Mouse (Mus musculus) midbrain, embryonic 11.5 days (tissue): Measurements from ENCODE around the gene Itpka. TPM values are rescaled to one million over a fixed set of nuclear protein-coding genes. Genes with fewer than 3 reads are reported as not detected.

Source experiments
- ATAC-seq: fragments of 200-750 bp; cut with Nextera tagmentation; 2 replicates; pipeline ENCODE4 v1.8.0; 2017; ENCODE audit warnings: moderate TSS enrichment, moderate library complexity; ENCODE audit not compliant: low FRiP score
- DNase-seq: peaks from one replicate; pipeline ENCODE4 v3.0.0; 2015; ENCODE audit warnings: low spot score; ENCODE audit errors: missing footprints
- H3K27ac ChIP-seq: fragments of 300-500 bp; sonication (generic); 2 replicates; pipeline ENCODE4 v1.5.1; 2014; ENCODE audit warnings: low read depth, low read length
- H3K27me3 ChIP-seq: fragments of 300-500 bp; sonication (generic); 2 replicates; pipeline ENCODE4 v1.6.1; 2014; ENCODE audit warnings: mild to moderate bottlenecking, low read length, moderate library complexity, mixed read lengths; ENCODE audit not compliant: control insufficient read depth, insufficient read depth
- H3K36me3 ChIP-seq: fragments of 300-500 bp; sonication (generic); 2 replicates; pipeline ENCODE4 v1.6.1; 2014; ENCODE audit warnings: mild to moderate bottlenecking, low read length, moderate library complexity, mixed read lengths; ENCODE audit not compliant: control insufficient read depth, insufficient read depth
- H3K4me1 ChIP-seq: fragments of 300-500 bp; sonication (generic); 2 replicates; pipeline ENCODE4 v1.6.1; 2014; ENCODE audit warnings: low read length; ENCODE audit not compliant: control insufficient read depth, insufficient read depth
- H3K4me2 ChIP-seq: fragments of 300-500 bp; sonication (generic); 2 replicates; pipeline ENCODE4 v1.6.1; 2014; ENCODE audit warnings: mild to moderate bottlenecking, moderate library complexity
- H3K4me3 ChIP-seq: fragments of 300-500 bp; sonication (generic); 2 replicates; pipeline ENCODE4 v1.5.1; 2014; ENCODE audit warnings: low read depth, low read length
- H3K9ac ChIP-seq: fragments of 300-500 bp; sonication (generic); 2 replicates; pipeline ENCODE4 v1.6.1; 2014; ENCODE audit warnings: low read length
- H3K9me3 ChIP-seq: fragments of 300-500 bp; sonication (generic); 2 replicates; pipeline ENCODE4 v1.6.1; 2016; ENCODE audit warnings: low read length; ENCODE audit not compliant: control insufficient read depth
- WGBS: fragments of 180-500 bp; shearing (Covaris S2); extraction: QIAGEN DNeasy Blood & Tissue Kit; methylation state at CpG from one replicate; pipeline ENCODE4 v1.1.7; 2014; 5-methylcytosine and 5-hydroxymethylcytosine counted together
- polyA plus RNA-seq: library from polyadenylated mRNA; unstranded; fragments of >200 nt; fragmentation: Nextera tagmentation; extraction: Ambion mirVana; gene quantifications from 2 replicates; pipeline ENCODE4 v1.2.1, GENCODE M21; 2014

Gene Itpka
- polyA plus RNA-seq, 1 experiment from 2014 or later: 1.4 TPM

GRCm38 (mm10) chr2:119762276-119762675 lies 20.1 kb downstream of the Itpka start:
- peaks cover 32% of the 10 kb centered on the region for H3K27me3 ChIP-seq
- no peak for ATAC-seq
- no peak overlapping the region for H3K4me3 ChIP-seq
- 82% methylated on average over 1 of the region's 1 CpGs for WGBS
- no peak overlapping the region for H3K9ac ChIP-seq
- H3K36me3 ChIP-seq: peaks cover 8% of the 10 kb centered on the region; the same call in 1 of the 2 replicates
- H3K9me3 ChIP-seq: no peaks in the 10 kb centered on the region
- peaks cover 11% of the 10 kb centered on the region for H3K4me1 ChIP-seq
- H3K27ac ChIP-seq: no peak overlapping the region
- no peak overlapping the region for H3K4me2 ChIP-seq
- no peak for DNase-seq

- no peak overlapping the region for H3K9ac ChIP-seq
- peaks cover 15% of the 10 kb centered on the region for H3K27me3 ChIP-seq
- no peak for ATAC-seq
- H3K36me3 ChIP-seq: peaks cover 13% of the 10 kb centered on the region
- H3K4me3 ChIP-seq: no peak overlapping the region
- H3K27ac ChIP-seq: no peak overlapping the region
- 81% methylated on average over 4 of the region's 4 CpGs for WGBS
- H3K9me3 ChIP-seq: no peaks in the 10 kb centered on the region
- H3K4me1 ChIP-seq: 0 out of 2 replicates have a peak, but pooled peaks cover under 1% of the 10 kb centered on the region
- H3K4me2 ChIP-seq: no peak overlapping the region
- DNase-seq: no peak
Measured at GRCm38 (mm10) chr2:119763924-119764323, 21.8 kb downstream of the Itpka start.

GRCm38 (mm10) chr2:119767246-119767645 lies 25.1 kb downstream of the Itpka start:
- Histone ChIP-seq H3K9me3 (no peaks in the 10 kb centered on the region), H3K4me3 (no peak overlapping the region), H3K27me3 (no peaks in the 10 kb centered on the region), H3K27ac (no peak overlapping the region), H3K9ac (no peak overlapping the region), H3K4me1 (no peaks in the 10 kb centered on the region), H3K36me3 (peaks cover 23% of the 10 kb centered on the region), H3K4me2 (no peak overlapping the region)
- DNase-seq: no peak
- no peak for ATAC-seq
- WGBS: 93% methylated on average over 6 of the region's 6 CpGs

GRCm38 (mm10) chr2:119787206-119787883 lies 45.2 kb downstream of the Itpka start, which contains the start of gene Rpap1:
Gene Rpap1, minus strand, starts transcription at chr2:119787537.
- peak within 1 kb of the TSS; percentile 76 for H3K4me2 ChIP-seq
- peak within 1 kb of the TSS; percentile 68 for H3K4me3 ChIP-seq
- H3K4me1 ChIP-seq: peaks cover 8% of the 10 kb centered on the region
- ATAC-seq (peak; percentile 96), DNase-seq (peak; percentile 98)
- H3K9me3 ChIP-seq: no peaks in the 10 kb centered on the region
- under 1% methylated on average over 44 of the region's 44 CpGs for WGBS
- H3K27ac ChIP-seq: peak within 1 kb of the TSS; percentile 64
- peaks cover under 1% of the 10 kb centered on the region; the same call in 1 of the 2 replicates for H3K36me3 ChIP-seq
- H3K27me3 ChIP-seq: no peaks in the 10 kb centered on the region
- peak within 1 kb of the TSS; percentile 80 for H3K9ac ChIP-seq

- Histone ChIP-seq H3K4me1 (peaks cover 8% of the 10 kb centered on the region), H3K27me3 (no peaks in the 10 kb centered on the region), H3K9ac (no peak overlapping the region), H3K27ac (no peak overlapping the region), H3K36me3 (no peaks in the 10 kb centered on the region), H3K4me3 (no peak overlapping the region), H3K9me3 (no peaks in the 10 kb centered on the region), H3K4me2 (no peak overlapping the region)
- ATAC-seq: no peak
- 91% methylated on average over 2 of the region's 2 CpGs for WGBS
- no peak for DNase-seq
Measured at GRCm38 (mm10) chr2:119789996-119790395, 47.9 kb downstream of the Itpka start.

GRCm38 (mm10) chr2:119797279-119797783 lies 55.2 kb downstream of the Itpka start, which contains the start of gene Tyro3:
Gene Tyro3, plus strand, starts transcription at chr2:119797733.
- no peaks in the 10 kb centered on the region for H3K36me3 ChIP-seq
- 72% methylated on average over 5 of the region's 5 CpGs for WGBS
- ATAC-seq (no peak), DNase-seq (no peak)
- H3K4me1 ChIP-seq: peaks cover 13% of the 10 kb centered on the region
- H3K27me3 ChIP-seq: peaks cover 6% of the 10 kb centered on the region; the same call in 1 of the 2 replicates
- no peak within 1 kb of the TSS for H3K9ac ChIP-seq
- H3K4me2 ChIP-seq: no peak within 1 kb of the TSS
- H3K4me3 ChIP-seq: no peak within 1 kb of the TSS
- H3K27ac ChIP-seq: no peak within 1 kb of the TSS
- H3K9me3 ChIP-seq: no peaks in the 10 kb centered on the region

- H3K9ac ChIP-seq: no peak overlapping the region
- no peaks in the 10 kb centered on the region for H3K9me3 ChIP-seq
- peaks cover 6% of the 10 kb centered on the region; the same call in 1 of the 2 replicates for H3K27me3 ChIP-seq
- ATAC-seq (no peak), DNase-seq (peak; percentile 94)
- H3K4me3 ChIP-seq: no peak overlapping the region
- no peaks in the 10 kb centered on the region for H3K36me3 ChIP-seq
- no peak overlapping the region for H3K27ac ChIP-seq
- no peak overlapping the region for H3K4me2 ChIP-seq
- 13% methylated on average over 13 of the region's 13 CpGs for WGBS
- H3K4me1 ChIP-seq: peaks cover 24% of the 10 kb centered on the region
Measured at GRCm38 (mm10) chr2:119798246-119798927, 56.2 kb downstream of the Itpka start.

- Histone ChIP-seq H3K27me3 (peaks cover 6% of the 10 kb centered on the region; the same call in 1 of the 2 replicates), H3K36me3 (no peaks in the 10 kb centered on the region), H3K27ac (no peak overlapping the region; the same call in 1 of the 2 replicates), H3K9ac (peak overlapping the region; percentile 97), H3K9me3 (no peaks in the 10 kb centered on the region), H3K4me3 (peak overlapping the region; percentile 88), H3K4me1 (peaks cover 33% of the 10 kb centered on the region), H3K4me2 (peak overlapping the region; percentile 98)
- DNase-seq (peak; percentile 96), ATAC-seq (peak; percentile 69)
- WGBS: under 1% methylated on average over 48 of the region's 89 CpGs
Measured at GRCm38 (mm10) chr2:119799181-119799960, 57.2 kb downstream of the Itpka start.
